In the genomic region with DNA sequence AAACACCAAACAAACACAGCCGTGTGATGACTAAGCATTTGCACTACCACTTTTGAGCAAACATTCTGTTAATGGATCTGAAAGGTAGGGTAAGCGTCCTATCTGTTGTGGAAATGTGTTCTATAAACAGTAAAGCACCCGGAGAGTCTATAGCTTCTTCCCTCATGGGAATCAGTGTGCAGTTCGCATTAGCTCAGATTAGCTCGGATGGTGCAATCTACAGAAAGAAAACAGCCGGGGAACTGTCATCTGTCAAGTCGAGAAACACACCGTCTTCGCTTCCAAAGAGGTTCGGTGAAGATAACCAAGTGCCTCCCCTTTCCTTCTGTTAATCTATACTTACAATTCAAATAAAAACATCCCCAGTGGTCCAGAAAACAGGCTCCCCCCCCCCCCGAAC, we compare ENCODE assay signal across 22 mouse cellular contexts. TPM values are rescaled to one million over a fixed set of nuclear protein-coding genes. Genes with fewer than 3 reads are reported as not detected.
"Had no signal": no experiment of that assay in that cellular context is flagged by ENCODE, and none has a peak within 500 bp of the region (broad histone marks: within the 10 kb centered on the region; RNA-seq: fewer than 3 reads in every experiment).

No protein-coding gene starts in this region.

- H3K4me1 ChIP-seq: midbrain, embryonic 10.5 days; midbrain, embryonic 12.5 days; neural tube, embryonic 13.5 days; neural tube, embryonic 15.5 days; stomach, embryonic 15.5 days had no signal

- H3K9ac ChIP-seq: lung, embryonic 14.5 days; midbrain, embryonic 12.5 days; neural tube, embryonic 13.5 days; neural tube, embryonic 15.5 days; stomach, embryonic 15.5 days had no signal

- DNase-seq: lung, adult 18-20 months; lung, embryonic 14.5 days; lung, postnatal 10 days; lung, postnatal 4 days; midbrain, embryonic 14.5 days; retina, postnatal 1 day; right cerebral cortex, adult 18-20 months; right cerebral cortex, postnatal 25 days; right cerebral cortex, postnatal 4 days; spleen, adult 18-20 months; thymus, adult 2 months; thymus, postnatal 25 days; thymus, postnatal 4 days had no signal

- H3K4me3 ChIP-seq: midbrain, embryonic 10.5 days; midbrain, embryonic 12.5 days; myocyte; neural tube, embryonic 13.5 days; neural tube, embryonic 15.5 days; stomach, embryonic 15.5 days had no signal

- H3K27ac ChIP-seq: midbrain, embryonic 10.5 days; midbrain, embryonic 12.5 days; neural tube, embryonic 13.5 days; neural tube, embryonic 15.5 days; stomach, embryonic 15.5 days; stomach, postnatal 0 days had no signal

- H3K9me3 ChIP-seq: midbrain, embryonic 10.5 days; midbrain, embryonic 12.5 days; neural tube, embryonic 13.5 days; neural tube, embryonic 15.5 days; stomach, embryonic 15.5 days had no signal

- H3K4me2 ChIP-seq: lung, embryonic 14.5 days; midbrain, embryonic 12.5 days; neural tube, embryonic 13.5 days; neural tube, embryonic 15.5 days; stomach, embryonic 15.5 days had no signal

- H3K36me3 ChIP-seq: midbrain, embryonic 10.5 days; midbrain, embryonic 12.5 days; neural tube, embryonic 13.5 days; neural tube, embryonic 15.5 days; stomach, embryonic 15.5 days had no signal

- ATAC-seq: midbrain, embryonic 16.5 days had no signal

- H3K27me3 ChIP-seq: midbrain, embryonic 12.5 days; neural tube, embryonic 13.5 days; neural tube, embryonic 15.5 days; stomach, embryonic 15.5 days had no signal

RNA-seq across cellular contexts. Expression of a gene that starts 45.9 kb away (rescaled TPM):
- total RNA-seq: megakaryocyte-erythroid progenitor cell, adult 5-6 weeks had no signal
